Mouse (Mus musculus): ENCODE results near the gene Eml5. TPM values are rescaled to one million over a fixed set of nuclear protein-coding genes. Genes with fewer than 3 reads are reported as not detected.
A peak's percentile ranks its signal among the peaks of the same experiment; 100 is the strongest.

Eml5 gene
- 2.5 and 2.6 TPM in 2 replicates for polyA plus RNA-seq (2014; fragmentation: Nextera tagmentation; extraction: Ambion mirVana)

DNA sequence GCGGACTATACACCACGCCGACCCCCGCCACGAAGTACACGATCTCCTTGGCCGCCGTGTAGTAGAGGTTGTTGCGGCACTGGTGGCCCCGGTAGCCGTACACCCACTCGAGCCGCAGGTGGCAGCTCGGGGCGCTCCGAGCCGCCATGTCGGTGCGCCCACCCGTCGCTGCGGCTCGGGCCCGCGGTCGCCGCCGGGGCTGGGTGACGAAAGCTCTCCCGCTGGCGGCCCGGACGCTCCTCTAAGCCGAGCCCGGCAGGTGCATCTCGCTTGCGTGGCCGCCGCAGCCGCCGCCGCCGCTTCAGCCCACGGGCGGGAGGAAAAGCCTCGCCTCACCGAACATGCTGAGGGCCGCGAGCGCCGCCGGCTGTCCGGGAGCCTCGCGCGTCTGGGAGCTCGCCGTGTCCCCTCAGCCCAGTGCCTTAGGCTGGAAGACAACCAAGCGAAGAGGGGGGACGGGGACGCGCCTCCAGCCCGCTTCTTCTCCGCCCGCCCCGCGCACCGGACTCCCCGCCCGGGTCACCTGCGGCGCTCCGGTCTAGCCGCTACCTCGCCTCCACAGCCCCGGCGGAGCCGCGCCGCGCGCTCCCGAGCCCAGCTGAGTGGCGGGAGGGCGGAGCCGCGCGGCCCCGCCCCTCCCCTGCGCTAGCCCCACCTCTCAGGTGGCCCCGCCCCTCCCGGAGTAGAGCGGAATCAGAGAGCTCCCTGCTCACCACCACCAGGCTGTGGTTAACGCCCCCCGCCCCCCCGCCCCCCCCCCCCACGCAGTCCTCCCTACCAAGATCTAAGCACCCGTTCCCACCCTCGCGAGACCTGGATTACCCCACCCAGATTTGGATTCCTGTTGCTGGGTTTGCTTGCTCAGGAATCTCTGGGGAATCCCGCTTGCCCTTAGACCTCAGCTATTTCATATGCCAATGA is at the start of gene Eml5:
TSS of gene Eml5 (minus strand) at position 604 of the 921 bp plus-strand sequence.
- DNase-seq (ENCODE audit: low spot score): peak; percentile 83
- H3K4me3 ChIP-seq (ENCODE audit: low read depth, low read length): peak within 1 kb of the TSS; percentile 74
- peaks cover 21% of the 10 kb centered on the region for H3K27me3 ChIP-seq (replicated peaks; ENCODE audit: control insufficient read depth, insufficient read depth, low read length)
- no peaks in the 10 kb centered on the region for H3K36me3 ChIP-seq (ENCODE audit: control insufficient read depth, insufficient read depth, low read length)
- WGBS: 2% methylated on average over 38 of the region's 101 CpGs
- H3K9ac ChIP-seq (ENCODE audit: low read depth, low read length): peak within 1 kb of the TSS; percentile 61
- no peak within 1 kb of the TSS for H3K27ac ChIP-seq (replicated peaks; ENCODE audit: low read depth, low read length)
- no peaks in the 10 kb centered on the region for H3K9me3 ChIP-seq (ENCODE audit: control insufficient read depth, low read length)
- H3K4me2 ChIP-seq (ENCODE audit: low read depth, low read length): peak within 1 kb of the TSS; percentile 88
- peak; percentile 90 for ATAC-seq (ENCODE audit: low read depth)
- H3K4me1 ChIP-seq (ENCODE audit: control insufficient read depth, insufficient read depth, low read length): no peaks in the 10 kb centered on the region

DNA sequence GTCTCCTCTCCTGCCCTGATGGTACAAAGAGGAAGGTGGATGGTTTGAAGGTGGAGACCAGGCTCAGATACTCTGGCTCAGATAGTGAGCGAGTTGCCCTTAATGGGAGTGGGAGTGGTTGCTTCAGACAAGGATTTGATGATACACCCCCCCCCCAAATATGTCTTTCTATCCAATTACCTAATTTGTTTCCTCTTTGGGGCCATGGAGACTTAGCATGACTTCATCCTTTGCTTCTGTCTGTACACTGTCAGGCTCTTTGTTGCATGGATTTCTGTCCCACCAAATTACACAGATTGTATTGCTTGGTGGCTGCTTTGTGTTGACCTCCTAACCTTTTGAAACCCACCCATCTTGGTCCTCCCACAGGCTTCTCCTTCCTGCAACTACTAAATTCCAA is 31.6 kb upstream of the Eml5 start:
- no peaks in the 10 kb centered on the region for H3K9me3 ChIP-seq (ENCODE audit: control insufficient read depth, low read length)
- H3K27me3 ChIP-seq (replicated peaks; ENCODE audit: control insufficient read depth, insufficient read depth, low read length): no peaks in the 10 kb centered on the region
- ATAC-seq (ENCODE audit: low read depth) (peak; percentile 71), DNase-seq (ENCODE audit: low spot score) (no peak)
- H3K4me1 ChIP-seq (ENCODE audit: control insufficient read depth, insufficient read depth, low read length): no peaks in the 10 kb centered on the region
- H3K4me3 ChIP-seq (ENCODE audit: low read depth, low read length): no peak overlapping the region
- WGBS: 100% methylated on average over 1 of the region's 1 CpGs
- no peak overlapping the region for H3K4me2 ChIP-seq (ENCODE audit: low read depth, low read length)
- H3K9ac ChIP-seq (ENCODE audit: low read depth, low read length): no peak overlapping the region
- H3K36me3 ChIP-seq (ENCODE audit: control insufficient read depth, insufficient read depth, low read length): no peaks in the 10 kb centered on the region
- H3K27ac ChIP-seq (replicated peaks; ENCODE audit: low read depth, low read length): no peak overlapping the region

DNA sequence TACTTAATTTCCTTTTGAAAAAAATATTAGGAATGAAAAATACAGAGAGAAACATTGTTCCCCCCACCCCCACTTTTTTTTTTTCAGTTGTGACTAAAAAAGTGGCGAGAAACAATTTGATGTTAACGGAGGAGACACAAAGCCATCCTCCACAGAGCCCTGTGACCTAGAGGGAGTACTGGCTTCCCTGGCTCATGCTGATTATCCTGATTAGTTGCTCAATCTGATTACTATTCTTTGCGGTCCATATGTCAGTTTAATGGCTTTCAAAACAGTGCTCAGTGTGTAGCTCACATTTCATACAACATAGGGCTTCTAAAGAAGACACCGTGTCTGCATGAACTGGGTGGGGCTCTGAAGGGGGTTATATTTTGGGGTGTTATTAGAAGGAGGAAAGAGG is 31.2 kb upstream of the Eml5 start:
- Histone ChIP-seq H3K9me3 (ENCODE audit: control insufficient read depth, low read length) (no peaks in the 10 kb centered on the region), H3K4me2 (ENCODE audit: low read depth, low read length) (no peak overlapping the region), H3K4me3 (ENCODE audit: low read depth, low read length) (no peak overlapping the region), H3K9ac (ENCODE audit: low read depth, low read length) (no peak overlapping the region), H3K36me3 (ENCODE audit: control insufficient read depth, insufficient read depth, low read length) (no peaks in the 10 kb centered on the region), H3K27ac (replicated peaks; ENCODE audit: low read depth, low read length) (no peak overlapping the region), H3K27me3 (replicated peaks; ENCODE audit: control insufficient read depth, insufficient read depth, low read length) (no peaks in the 10 kb centered on the region), H3K4me1 (ENCODE audit: control insufficient read depth, insufficient read depth, low read length) (no peaks in the 10 kb centered on the region)
- 77% methylated on average over 4 of the region's 4 CpGs for WGBS
- ATAC-seq (ENCODE audit: low read depth) (peak; percentile 77), DNase-seq (ENCODE audit: low spot score) (peak; percentile 14)

DNA sequence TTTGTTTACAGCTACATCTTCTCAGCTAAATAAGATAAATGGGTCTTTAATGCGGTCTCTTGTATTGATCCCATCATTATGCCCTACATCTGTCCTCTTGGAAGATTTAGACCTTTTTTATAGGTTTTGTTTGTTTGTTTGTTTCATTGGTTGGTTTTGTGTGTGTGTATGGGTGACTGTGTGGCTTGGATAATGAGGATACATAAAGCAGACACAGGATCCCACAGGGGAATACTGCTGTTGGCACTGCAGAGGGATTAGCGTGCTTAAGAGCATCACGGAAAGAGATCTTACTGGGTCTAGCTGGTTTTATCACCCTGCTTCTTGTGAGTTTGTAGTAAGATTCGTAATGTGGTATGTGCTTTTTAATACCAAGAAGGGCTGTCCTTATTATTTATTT is 29.9 kb upstream of the Eml5 start:
- no peaks in the 10 kb centered on the region for H3K9me3 ChIP-seq (ENCODE audit: control insufficient read depth, low read length)
- no peak overlapping the region for H3K4me3 ChIP-seq (ENCODE audit: low read depth, low read length)
- no peaks in the 10 kb centered on the region for H3K4me1 ChIP-seq (ENCODE audit: control insufficient read depth, insufficient read depth, low read length)
- H3K27ac ChIP-seq (replicated peaks; ENCODE audit: low read depth, low read length): no peak overlapping the region
- 83% methylated on average over 4 of the region's 4 CpGs for WGBS
- no peak overlapping the region for H3K4me2 ChIP-seq (ENCODE audit: low read depth, low read length)
- no peak overlapping the region for H3K9ac ChIP-seq (ENCODE audit: low read depth, low read length)
- no peaks in the 10 kb centered on the region for H3K36me3 ChIP-seq (ENCODE audit: control insufficient read depth, insufficient read depth, low read length)
- DNase-seq (ENCODE audit: low spot score): peak; percentile 56
- ATAC-seq (ENCODE audit: low read depth): no peak
- no peaks in the 10 kb centered on the region for H3K27me3 ChIP-seq (replicated peaks; ENCODE audit: control insufficient read depth, insufficient read depth, low read length)

DNA sequence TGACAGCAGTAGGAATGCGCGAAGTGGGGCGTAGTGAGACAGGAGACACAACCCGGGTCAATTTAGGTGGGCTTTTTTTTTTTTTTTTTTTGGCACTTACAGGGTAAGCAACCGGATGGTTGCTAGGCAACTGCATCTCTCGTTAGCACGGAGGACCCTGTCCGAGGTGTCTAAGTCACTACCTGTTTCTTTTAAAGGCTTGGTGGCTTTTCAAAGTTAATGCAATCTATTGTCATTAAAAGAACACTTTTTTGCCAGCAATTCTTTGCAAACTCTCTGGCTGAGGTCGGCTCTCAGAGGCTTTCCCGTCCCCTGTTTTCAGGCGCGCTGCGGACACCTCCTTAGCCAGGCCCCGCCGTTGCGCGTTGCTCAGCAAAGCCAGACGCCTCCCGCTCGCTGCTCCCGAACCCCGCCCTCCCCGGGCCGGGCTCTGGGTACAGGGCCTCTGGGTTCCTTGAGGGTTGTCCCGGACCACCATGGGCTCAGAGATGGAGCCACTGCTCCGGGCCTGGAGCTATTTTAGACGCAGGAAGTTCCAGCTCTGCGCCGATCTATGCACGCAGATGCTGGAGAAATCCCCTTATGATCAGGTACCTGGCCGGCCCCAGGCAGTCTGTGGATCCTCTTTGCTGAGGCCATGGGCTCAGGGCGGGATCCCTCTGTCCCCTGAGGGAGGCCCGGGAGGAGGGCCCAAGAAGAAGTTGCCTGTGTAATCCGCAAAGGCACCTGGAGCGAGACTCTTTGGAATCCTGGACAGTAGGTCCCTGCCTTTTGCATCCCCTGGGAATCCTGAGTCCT is 19.1 kb upstream of the Eml5 start, which contains the start of gene Ttc8:
TSS of gene Ttc8 (plus strand) at position 381 of the 798 bp plus-strand sequence.
- Histone ChIP-seq H3K4me2 (ENCODE audit: low read depth, low read length) (peak within 1 kb of the TSS; percentile 67), H3K27me3 (replicated peaks; ENCODE audit: control insufficient read depth, insufficient read depth, low read length) (no peaks in the 10 kb centered on the region; the same call in 1 of the 2 replicates), H3K4me3 (ENCODE audit: low read depth, low read length) (peak within 1 kb of the TSS; percentile 55), H3K27ac (replicated peaks; ENCODE audit: low read depth, low read length) (peak within 1 kb of the TSS; percentile 69), H3K4me1 (ENCODE audit: control insufficient read depth, insufficient read depth, low read length) (no peaks in the 10 kb centered on the region), H3K36me3 (ENCODE audit: control insufficient read depth, insufficient read depth, low read length) (no peaks in the 10 kb centered on the region), H3K9ac (ENCODE audit: low read depth, low read length) (peak within 1 kb of the TSS; percentile 75), H3K9me3 (ENCODE audit: control insufficient read depth, low read length) (no peaks in the 10 kb centered on the region)
- WGBS: 1% methylated on average over 35 of the region's 35 CpGs
- ATAC-seq (ENCODE audit: low read depth): peak; percentile 99
- peak; percentile 96 for DNase-seq (ENCODE audit: low spot score)

DNA sequence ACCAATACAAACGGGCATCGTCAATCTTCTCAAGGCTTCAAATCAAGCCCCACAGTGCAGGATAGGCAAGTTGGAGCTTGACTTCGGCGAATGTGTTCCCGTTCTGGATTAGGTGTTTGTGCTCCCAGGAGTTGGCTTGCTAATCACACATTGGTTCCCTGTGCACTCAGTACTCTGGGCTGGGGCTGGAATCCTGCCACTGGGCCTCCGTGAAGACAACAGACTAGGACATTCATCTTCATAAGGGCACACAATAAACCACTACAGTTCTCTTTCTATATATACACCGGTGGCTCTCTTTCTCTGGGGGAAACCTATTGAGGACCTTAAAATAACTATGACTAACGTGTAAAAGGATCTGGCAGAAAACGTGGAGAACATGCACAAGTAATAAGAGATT is 8.8 kb upstream of the Eml5 start:
- WGBS: 71% methylated on average over 9 of the region's 9 CpGs

DNA sequence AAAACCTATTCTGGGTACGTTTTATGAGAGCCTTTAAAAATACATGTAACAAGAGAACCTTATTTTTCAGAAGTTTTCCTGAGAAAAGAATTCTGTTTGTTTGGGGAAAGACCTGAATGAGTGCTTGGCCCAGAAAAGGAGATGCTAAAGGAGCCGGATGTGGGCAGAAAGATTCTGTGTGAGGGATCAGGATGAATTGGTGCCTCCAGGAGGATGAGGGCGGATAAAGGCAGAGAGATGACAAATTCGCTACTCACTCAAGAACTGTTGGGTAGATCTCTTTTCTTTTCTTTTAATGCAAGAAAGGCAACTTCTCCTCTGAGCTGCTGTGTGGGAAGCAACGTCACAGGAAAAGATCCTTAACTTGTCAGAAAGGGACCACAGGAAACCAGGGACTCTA is 4.2 kb upstream of the Eml5 start:
- Histone ChIP-seq H3K9me3 (ENCODE audit: control insufficient read depth, low read length) (no peaks in the 10 kb centered on the region), H3K4me2 (ENCODE audit: low read depth, low read length) (no peak overlapping the region), H3K36me3 (ENCODE audit: control insufficient read depth, insufficient read depth, low read length) (no peaks in the 10 kb centered on the region), H3K4me3 (ENCODE audit: low read depth, low read length) (no peak overlapping the region), H3K27me3 (replicated peaks; ENCODE audit: control insufficient read depth, insufficient read depth, low read length) (peaks cover 5% of the 10 kb centered on the region), H3K27ac (replicated peaks; ENCODE audit: low read depth, low read length) (no peak overlapping the region), H3K9ac (ENCODE audit: low read depth, low read length) (no peak overlapping the region), H3K4me1 (ENCODE audit: control insufficient read depth, insufficient read depth, low read length) (no peaks in the 10 kb centered on the region)
- ATAC-seq (ENCODE audit: low read depth): no peak
- DNase-seq (ENCODE audit: low spot score): no peak
- 69% methylated on average over 5 of the region's 5 CpGs for WGBS

More for the DNA sequence above, 8.8 kb upstream of the Eml5 start:
- no peak overlapping the region for H3K9ac ChIP-seq (ENCODE audit: low read depth, low read length)
- DNase-seq (ENCODE audit: low spot score): no peak
- H3K36me3 ChIP-seq (ENCODE audit: control insufficient read depth, insufficient read depth, low read length): no peaks in the 10 kb centered on the region
- H3K4me2 ChIP-seq (ENCODE audit: low read depth, low read length): no peak overlapping the region
- H3K4me1 ChIP-seq (ENCODE audit: control insufficient read depth, insufficient read depth, low read length): no peaks in the 10 kb centered on the region
- no peak overlapping the region for H3K27ac ChIP-seq (replicated peaks; ENCODE audit: low read depth, low read length)
- no peak for ATAC-seq (ENCODE audit: low read depth)
- no peaks in the 10 kb centered on the region for H3K27me3 ChIP-seq (replicated peaks; ENCODE audit: control insufficient read depth, insufficient read depth, low read length)
- no peaks in the 10 kb centered on the region for H3K9me3 ChIP-seq (ENCODE audit: control insufficient read depth, low read length)
- H3K4me3 ChIP-seq (ENCODE audit: low read depth, low read length): no peak overlapping the region

DNA sequence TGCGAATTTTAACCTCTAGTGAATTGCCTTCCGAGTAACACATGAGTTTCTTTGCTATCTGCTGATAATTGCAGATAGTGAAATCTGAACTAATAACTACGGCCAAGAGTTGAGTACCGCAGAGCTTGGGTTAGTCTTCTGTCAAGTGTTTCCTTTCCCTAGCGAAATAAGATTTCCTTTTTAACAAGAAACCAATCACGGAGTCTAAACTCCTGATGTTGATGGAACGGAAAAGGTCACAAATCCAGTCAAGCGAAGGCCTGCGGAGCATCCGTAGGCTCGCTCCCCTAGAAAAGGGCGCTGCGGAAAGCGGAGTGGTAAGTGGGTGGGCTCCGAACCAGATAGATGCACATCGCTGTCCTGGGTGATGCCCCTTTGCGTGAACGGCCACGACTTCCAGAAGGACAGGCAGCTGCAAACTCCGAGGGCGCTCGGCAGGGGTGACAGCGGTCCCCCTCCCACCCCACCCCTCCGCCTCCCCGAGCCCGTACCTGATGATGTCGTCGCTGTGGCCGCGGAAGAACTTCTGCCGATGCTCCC is 873 bp downstream of the Eml5 start:
- Histone ChIP-seq H3K9ac (ENCODE audit: low read depth, low read length) (peak overlapping the region; percentile 61), H3K9me3 (ENCODE audit: control insufficient read depth, low read length) (no peaks in the 10 kb centered on the region), H3K36me3 (ENCODE audit: control insufficient read depth, insufficient read depth, low read length) (no peaks in the 10 kb centered on the region), H3K27me3 (replicated peaks; ENCODE audit: control insufficient read depth, insufficient read depth, low read length) (peaks cover 21% of the 10 kb centered on the region), H3K4me2 (ENCODE audit: low read depth, low read length) (peak overlapping the region; percentile 88), H3K4me3 (ENCODE audit: low read depth, low read length) (peak overlapping the region; percentile 74), H3K27ac (replicated peaks; ENCODE audit: low read depth, low read length) (no peak overlapping the region), H3K4me1 (ENCODE audit: control insufficient read depth, insufficient read depth, low read length) (no peaks in the 10 kb centered on the region)
- ATAC-seq (ENCODE audit: low read depth): peak; percentile 7; the same call in 1 of the 2 replicates
- WGBS: 2% methylated on average over 28 of the region's 31 CpGs
- DNase-seq (ENCODE audit: low spot score): peak; percentile 27

All from embryonic facial prominence, embryonic 14.5 days (tissue).